Mouse (Mus musculus): ENCODE measurements around the gene Rcbtb2.

DNA sequence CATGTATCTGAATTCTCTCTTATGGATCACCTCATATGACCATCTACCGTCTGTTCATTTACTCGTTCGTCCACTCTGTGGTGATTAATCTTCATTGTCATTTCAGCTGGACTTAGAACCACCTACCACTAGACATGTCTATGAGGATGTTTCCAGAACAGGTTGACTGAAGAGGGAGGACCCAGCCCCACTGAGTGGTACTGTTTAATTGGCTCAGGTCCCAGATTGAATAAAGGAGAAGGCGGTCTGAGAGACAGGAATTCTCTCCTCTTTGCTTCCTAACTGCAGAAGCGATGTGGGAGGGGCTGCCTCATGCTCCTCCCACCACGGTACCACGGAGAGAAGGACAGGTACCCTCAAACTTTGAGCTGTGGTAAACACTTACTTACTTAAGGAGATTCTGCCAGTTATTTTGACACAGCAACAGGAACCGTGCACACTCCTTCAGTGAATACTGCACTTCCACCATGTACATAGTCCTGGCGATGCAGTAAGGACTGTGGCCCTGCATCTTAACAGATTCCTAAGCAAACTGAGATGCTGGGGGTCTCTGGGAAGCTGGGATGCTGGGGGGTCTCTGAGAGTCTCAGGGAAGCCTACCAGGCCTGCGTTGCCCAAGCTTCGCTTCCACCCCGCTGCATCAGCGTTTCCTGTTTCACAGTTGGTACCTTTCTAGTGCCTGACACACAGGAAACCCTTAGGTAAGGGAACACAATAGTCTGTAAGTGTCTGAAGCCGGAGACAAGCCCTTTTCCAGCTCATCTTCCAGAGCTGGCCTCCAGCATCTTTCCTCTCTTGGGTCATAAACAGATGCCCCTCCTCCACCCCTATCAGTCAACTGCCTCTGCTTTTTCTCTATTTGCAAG is 4.1 kb upstream of the Rcbtb2 start:
- TF ChIP-seq CTCF (IDR thresholded peaks at IDR 0.05; ENCODE audit: low read depth) = no peak
- TF ChIP-seq EP300 (optimal IDR thresholded peaks at IDR 0.05) = no peak

Measured in stomach, postnatal 0 days (tissue).